Mouse (Mus musculus): ENCODE data around the gene Gadl1.
A peak's percentile ranks its signal among the peaks of the same experiment; 100 is the strongest.

Gene Gadl1

DNA sequence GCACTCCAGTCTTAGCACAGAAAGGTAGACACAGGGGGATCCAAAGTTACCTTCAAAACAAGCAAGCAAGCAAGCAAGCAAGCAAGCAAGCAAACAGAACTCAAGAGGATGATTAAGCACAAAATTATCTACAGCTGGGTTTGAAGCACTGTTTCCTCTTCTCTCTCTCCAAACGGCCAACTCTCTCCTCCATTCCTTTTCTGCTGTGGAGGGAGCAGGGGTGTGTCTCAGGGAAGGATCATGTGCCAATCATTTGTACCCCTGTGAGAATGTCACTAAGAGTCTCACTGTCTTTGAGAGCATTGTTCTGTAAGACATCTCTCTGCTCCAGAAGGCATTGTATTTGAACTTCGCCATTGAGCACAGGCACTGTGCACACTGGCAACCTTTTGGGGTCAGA, 27.1 kb downstream of the Gadl1 start:
- DNase-seq (ENCODE audit: low read depth, low spot score): no peak

DNA sequence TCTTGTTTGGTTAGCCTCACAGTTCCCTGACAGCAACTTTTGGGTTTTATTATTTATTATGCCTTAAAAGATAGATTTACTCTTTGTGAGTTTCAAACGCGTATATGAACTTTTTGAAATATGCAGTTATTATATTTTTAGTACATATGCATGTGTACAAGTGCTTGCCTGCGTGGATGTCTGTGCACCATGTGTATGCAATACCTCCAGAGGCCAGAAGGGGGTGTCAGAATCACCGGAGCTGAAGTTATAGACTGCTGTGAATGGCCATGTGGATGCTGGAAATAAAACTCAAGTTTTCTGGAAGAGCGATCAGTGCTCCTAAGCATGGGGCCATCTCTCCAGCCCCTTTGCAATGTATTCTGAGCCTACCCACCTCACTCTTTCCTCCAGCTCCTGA, 28.7 kb downstream of the Gadl1 start:
- DNase-seq (ENCODE audit: low read depth, low spot score): no peak

DNA sequence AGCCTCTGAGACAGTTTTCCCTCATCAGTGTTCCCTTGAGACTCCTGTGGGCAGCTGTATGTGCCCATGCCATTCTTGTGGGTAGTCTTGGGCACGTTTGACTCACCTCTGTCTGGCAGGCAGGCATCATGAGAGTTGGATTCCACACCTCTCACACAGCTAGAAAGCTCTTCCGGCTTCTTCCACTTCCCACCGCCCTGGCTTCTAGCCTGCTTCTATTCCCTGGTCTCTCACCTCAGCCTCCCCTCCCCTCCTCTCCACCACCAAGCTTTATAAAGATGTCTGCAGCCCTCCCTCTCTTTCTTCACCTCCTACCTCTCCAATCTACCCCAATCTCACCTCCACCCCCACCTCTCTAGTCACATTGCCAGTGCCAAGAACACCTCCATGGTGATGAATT, 30.2 kb downstream of the Gadl1 start:
- DNase-seq (ENCODE audit: low read depth, low spot score): peak; percentile 92

DNA sequence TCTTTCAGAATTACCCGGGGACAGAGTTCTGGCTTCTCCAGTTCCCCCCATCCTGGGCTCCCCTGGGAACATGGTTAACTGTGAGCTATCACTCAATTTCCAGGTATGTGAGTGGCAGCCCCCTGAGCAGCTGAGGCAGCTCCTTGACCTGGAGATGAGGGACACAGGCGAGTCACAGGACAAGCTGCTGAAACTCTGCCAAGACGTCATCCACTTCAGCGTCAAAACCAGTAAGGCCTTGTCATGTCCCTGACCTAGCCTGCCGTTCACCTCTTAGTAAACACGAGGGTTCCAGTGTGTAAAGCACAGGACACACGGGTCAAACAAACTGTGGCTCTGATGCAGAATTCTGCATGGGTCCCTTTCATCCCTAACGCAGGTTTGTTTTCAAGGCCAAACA, 31.9 kb downstream of the Gadl1 start:
- DNase-seq (ENCODE audit: low read depth, low spot score): no peak

DNA sequence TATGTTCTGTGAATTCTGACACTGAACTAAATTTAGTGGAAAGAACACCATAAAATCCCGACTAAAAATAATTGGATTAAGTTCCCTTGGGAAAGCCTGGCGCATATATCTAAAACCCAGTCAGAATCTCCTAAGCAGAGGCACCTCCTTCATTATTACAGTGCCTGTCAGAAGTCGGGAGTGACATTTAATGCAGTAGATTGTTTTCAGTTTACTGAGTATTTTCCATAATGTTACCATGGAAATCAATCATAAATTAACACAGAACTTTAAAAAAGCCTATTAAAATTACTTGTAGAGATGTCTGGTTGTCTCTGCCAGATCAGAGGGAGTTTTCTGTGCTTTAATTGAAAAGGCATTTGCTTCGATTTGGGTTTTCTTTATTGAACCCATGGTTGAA, 33.2 kb downstream of the Gadl1 start:
- peak; percentile 32 for DNase-seq (ENCODE audit: low read depth, low spot score)

DNA sequence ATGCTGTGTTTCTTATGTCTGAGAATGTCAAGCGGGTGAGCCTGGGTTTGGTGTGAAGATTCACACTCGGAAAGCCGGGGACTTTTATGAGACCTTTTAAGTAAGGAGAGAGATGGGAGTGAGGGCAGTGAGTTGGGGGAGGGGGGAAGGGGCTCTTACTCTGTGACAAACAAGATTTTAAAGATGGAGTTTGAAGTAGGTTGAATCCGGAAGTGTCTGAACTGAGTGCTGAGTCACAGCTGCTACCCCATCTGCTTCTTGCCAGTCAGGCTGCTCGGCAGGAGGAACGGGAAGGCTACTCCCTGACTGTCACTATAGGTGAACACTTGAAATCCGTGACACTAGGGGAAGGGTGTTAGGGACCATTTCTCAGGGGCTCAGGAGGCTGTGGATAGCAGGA, 33.7 kb downstream of the Gadl1 start:
- DNase-seq (ENCODE audit: low read depth, low spot score): peak; percentile 62

DNA sequence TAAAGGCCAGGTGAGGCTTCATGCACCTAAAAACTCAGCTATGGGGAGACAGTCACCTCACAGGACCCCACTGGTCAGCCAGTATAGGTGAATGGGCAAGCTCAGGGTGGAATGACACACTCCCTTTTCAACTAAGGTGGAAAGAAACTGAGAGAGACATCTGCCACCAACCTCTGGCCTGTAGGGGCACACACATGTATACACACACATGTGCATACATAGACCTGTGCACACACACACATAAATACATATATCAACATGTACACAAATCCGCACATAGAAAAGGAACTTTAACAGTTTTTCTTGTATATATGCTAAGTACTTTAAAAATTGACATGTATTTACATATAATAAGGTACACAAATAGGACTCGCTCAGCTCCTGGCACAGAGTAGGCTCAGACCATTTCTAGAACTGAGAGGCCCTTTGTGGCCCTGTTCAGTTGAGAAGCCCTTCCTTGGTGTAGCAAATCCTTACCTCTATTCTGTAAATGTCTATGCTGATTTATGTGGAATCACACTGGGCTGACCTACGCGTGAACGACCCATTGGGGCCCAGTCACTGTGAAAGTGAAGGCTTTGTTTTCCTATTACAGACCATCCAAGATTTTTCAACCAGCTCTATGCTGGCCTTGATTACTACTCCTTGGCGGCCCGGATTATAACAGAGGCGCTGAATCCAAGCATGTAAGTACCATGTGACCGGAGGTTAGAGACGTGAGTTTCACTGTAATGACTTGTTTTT, 34.5 kb downstream of the Gadl1 start:
- no peak for DNase-seq (ENCODE audit: low read depth, low spot score)

DNA sequence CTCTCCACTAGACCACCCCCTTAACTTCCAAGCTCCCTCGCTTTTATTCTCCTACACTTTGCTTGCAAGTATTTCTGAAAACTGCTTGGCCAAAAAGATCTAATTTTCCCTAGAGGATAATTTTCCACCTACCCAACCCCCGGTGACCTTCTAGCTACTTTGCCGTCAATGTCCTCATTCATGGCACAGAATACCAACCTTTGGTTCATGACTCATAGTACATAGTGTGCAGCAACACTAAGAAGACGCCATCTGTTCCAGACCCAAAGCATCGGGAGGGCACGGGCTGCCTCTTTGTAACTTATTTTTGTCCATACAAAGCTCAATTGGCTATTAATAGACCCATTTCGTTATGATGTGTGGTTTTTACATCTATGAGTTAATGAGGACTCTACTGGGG, 55.8 kb downstream of the Gadl1 start:
- DNase-seq (ENCODE audit: low read depth, low spot score): no peak

DNA sequence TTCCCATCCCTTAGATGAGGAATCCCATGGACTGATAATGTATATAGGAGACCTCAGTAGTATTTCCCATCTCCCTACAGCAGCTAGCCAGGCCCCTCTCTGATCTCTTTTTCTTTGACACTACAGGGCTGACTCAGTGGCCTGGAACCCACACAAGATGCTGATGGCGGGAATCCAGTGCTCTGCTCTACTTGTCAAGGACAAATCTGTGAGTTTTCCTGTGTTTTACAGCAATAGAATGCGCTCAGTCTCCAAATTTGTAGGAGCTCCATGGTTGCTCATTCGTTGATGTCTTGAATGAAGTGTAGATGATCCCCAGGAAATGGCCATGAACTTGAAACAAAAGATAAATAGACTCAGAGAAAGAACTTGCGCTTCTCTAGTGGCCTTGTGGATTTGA, 56.9 kb downstream of the Gadl1 start:
- no peak for DNase-seq (ENCODE audit: low read depth, low spot score)

DNA sequence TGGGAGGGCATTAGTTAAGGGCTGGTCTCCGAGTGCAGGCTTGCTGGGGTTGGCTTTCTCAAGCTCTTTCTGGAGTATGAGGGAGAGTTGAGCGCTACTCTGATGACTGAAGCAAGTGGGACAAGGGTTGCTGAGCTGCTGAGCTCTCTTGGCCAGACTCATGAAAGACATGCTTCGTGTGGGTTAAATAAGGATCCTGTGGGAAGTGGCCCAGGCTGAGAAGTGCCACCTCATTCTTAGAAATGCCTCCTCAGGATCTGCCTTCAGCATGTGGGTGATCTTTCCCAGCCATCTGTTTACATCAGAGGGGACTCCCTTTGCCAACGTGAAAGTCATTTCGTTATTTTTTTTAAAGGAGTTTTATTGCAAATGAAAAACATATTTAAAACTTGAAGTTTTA, 57.5 kb downstream of the Gadl1 start:
- peak; percentile 85 for DNase-seq (ENCODE audit: low read depth, low spot score)

DNA sequence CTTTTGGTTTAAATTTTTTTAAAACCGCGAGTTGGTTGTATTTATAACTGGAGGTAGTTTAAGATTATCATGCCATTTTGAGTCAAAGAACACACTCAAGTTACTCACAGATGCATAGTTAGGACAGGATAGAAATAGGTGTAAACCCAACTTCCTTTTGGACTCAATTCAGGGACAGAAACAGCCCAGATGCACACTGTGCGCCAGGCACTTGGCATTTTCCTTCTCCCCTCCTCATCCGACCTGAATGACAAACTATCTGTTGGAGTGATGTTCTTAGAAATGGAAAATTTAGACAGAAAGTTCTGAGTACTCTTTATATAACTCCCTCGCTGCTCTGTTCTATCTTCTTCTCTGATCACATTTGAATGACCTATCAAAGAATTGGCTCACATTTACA, 58.4 kb downstream of the Gadl1 start:
- no peak for DNase-seq (ENCODE audit: low read depth, low spot score)

DNA sequence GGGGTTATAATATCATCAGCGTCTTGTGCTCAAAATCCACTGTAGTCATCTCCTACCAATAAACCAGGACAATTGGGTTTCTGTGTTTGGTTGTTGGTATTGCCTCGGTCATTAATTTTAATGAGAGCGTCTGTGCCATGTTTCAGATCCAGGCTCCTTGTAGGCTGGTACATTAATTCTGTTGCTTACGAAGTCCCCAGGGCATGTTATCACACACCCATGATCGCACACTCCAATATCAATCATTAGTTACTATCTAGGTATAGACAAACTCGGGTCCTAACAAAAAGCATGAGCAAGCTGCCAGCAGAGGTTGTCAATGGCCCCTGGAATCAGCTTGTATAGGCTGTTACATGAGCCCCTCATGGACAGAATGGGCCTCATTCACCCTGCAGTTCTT, 67.6 kb downstream of the Gadl1 start:
- DNase-seq (ENCODE audit: low read depth, low spot score): no peak

DNA sequence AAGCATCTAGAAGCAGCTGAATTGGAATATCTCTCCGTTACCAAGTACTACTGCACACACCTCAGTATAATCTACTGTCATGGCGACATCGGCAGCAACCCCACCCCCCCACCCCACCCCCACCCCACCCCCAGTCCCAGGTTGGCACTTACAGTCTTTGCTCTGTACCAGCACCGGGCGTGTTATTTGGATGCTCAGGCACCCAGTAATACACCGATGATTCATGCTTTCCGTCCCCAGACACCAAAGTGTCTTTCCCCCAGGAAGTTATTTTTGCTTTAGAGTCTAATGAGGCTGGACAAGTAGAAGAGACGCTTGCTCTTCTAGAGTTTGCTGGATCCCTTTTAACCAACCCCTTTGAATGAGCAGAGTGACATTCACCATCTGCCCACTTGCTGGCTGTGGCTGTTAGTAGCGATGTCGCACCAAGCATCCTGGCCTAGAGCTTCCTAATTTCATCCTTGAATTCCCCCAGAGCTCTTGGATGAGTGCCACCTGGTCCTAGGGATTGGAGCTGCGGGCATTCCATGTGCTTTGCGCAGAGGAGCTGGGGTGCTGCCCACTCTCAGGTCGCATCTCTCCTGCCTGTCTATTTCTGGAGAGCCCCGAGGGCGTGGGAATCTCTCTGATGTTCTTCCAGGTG, 68.5 kb downstream of the Gadl1 start:
- DNase-seq (ENCODE audit: low read depth, low spot score): peak; percentile 78

DNA sequence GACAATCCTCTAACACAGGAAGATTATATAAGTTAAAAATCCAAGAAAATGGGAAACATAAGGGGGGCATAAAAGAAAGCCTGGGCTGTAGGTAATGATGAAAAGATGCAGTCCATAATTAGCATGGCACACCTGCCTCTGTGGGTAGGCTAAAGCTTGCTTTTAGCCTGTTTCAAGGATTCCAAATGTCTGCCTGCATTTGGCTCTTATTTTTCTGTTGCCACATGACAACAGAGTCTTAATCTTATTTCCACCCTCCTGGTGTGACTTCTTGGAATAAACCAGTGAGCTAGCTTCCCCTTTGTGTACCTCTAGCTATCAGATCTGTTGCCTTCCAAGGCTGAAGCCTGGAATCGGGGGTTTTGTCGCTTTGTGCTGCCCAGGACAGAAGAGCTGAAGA, 69.2 kb downstream of the Gadl1 start:
- peak; percentile 61 for DNase-seq (ENCODE audit: low read depth, low spot score)

DNA sequence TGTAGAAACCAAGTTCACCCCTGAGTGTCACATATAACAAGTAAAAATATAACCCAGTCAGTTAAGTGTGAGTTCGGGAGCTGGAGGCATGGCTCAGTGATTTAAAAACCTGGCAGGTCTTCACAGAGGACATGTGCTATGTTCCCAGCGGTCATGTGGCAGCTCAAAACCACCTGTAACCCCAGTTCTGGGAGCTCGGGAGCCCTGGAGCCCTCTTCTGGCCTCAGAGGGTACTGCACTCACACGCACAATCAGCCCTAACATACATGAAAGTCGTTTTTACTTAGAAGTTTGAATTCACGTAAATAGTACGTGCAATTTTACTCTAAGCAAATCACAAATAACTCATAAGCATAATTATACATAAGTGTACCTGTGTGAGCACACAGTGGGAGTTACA, 81.4 kb downstream of the Gadl1 start:
- no peak for DNase-seq (ENCODE audit: low read depth, low spot score)

DNA sequence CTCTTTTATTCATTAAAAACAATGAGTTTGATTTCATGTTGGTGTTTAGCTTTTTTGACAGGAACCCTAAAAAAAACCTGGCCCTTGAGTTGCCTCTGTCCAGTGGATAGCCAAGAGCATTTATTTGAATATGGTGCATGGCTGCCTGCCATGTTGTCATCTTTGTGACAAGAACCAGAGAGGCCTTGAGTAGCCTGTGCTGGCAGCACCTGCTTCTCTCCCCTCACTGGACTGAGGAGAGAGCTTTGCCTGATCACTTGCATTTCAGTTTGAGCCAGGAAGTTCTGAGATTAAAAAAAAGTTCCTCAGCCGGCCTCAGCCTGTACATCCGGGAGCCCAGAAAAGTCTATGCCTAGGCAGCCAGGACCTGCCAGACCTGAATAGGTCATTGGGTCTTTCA, 85.5 kb downstream of the Gadl1 start:
- DNase-seq (ENCODE audit: low read depth, low spot score): no peak

DNA sequence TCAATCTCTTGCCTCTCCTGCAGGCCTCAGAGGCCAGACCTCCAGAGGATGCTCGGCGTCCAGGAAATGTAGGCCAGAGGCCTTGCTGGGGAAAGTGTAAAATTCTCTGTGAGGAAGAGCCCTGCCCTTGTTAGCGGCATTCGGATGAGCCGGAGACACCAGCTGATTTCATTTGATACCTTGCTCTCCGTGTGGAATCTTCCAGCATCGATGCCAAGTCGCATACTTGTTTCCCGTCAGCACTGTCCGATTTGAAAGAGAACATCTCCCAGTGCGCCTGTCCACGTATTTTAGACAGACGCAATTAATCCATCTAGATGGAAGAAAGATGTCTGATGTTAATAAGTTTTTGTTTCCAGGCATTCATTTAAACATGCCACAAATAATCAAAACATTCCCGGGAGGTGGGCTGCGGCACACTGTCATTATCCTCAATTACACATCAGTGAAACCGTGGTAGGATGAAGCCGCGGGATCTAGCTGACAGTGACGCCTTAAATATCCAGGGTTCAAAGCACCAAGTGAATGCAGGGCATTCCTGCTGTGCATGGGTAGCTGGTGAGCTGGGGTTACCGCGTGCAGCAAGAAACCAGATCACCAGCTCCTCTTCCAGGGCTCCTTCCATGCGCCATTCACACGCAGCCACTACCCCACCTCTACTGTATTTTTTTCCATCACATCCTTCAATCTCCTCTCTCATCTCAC, 86.8 kb downstream of the Gadl1 start:
- no peak for DNase-seq (ENCODE audit: low read depth, low spot score)

DNA sequence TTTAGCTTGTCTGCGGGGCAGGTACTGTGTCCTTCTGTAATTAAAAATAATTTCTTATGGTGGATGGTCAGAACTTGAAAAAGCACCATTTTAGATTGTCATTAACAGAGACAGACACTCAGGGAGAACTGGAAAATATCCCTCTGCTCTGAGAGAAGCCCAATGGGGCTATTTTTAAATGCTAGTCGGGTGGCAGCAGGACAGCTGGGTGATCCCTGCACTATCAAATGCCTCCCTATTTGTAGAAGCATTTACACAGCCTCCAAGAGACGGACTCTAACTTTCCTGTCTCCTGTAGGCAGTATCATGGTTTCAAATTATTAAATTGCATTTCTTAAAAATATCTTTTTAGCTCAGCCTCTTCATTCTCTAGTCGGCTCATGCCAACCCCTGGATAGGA, 89.1 kb downstream of the Gadl1 start:
- DNase-seq (ENCODE audit: low read depth, low spot score): no peak

DNA sequence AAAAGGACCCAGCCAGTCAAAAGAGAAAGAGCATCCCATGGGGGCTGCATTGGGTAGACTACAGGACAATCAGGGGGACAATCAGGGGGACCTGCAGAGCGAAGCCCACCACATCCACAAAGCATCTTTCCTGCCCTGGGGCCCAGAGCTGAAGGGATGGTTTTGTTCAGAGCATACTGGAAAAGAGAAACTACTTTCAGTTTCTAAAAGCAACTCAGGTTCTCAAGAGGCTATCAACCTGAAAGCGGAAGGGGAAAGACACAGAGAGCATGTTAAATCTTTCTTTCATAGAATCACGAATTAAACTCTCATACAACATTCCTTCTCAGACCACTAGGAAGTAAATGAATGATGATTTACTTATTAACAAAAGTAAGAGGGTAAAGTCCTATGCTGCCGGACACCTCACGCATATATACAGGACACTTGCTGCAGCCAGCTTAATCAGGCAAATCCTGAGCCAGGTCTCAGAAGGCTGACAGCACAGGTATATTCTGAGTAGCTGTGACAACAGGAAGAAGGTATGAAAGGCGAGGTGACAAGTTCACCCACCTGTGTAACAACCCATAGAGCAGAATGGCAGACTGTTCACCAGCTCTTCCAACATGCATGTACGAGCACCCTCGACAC, 90.2 kb downstream of the Gadl1 start:
- DNase-seq (ENCODE audit: low read depth, low spot score): no peak

DNA sequence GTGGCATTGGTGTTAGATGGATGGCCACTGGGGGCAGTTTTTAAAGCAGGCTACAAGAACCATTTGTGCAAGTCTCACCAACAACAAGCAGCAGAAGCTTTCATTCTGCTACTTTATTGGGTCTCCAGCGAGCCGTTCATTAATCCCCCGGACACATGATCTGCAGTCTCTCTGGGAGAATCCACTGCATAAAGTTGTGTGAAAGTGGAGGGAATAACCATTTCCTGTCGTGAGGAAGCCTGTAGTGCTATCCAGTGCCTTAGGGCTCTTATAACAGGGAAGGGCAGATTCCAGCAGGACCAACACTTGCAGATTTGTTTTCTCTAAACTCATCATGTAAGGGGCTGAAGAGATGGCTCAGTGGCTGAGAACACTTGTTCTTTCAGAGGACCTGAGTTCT, 104.7 kb downstream of the Gadl1 start:
- DNase-seq (ENCODE audit: low read depth, low spot score): no peak

DNA sequence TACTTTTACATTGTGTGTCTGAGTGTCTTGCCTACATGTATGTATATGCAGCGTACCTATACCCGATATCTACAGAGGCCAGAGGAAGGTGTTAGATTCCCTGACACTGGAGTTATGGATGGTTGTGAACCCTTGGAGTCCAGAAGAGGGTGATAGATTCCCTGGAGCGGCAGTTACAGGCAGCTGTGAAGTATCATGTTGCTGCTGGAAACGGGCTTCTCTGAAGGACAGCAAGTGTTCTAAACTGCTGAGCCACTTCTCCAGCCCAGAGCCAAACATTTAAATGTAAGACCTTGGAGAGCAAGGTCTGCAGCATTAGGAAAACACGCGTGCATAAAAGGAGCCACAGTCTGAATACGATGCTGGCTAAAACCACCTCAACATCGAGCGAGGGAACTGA, 107.0 kb downstream of the Gadl1 start:
- DNase-seq (ENCODE audit: low read depth, low spot score): no peak

DNA sequence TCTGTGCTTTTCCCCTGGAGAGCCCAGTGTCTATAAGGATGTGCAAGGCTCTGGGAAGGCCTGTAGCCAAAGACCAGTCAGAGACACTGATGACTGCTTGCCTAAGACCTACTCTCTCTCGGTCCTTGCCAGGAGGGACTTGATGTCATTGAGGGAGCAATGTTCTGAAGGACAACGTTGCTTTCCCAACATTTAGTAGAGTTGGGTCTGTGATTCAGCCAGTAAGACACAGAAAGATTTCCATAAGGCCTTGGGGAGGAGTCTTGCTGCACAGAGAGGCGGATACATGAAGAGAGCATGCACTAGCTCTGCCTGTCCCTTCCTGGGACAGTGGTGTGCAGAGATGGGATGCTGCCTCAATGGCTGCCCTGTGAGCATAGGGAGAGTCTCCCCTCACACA, 107.8 kb downstream of the Gadl1 start:
- DNase-seq (ENCODE audit: low read depth, low spot score): no peak

DNA sequence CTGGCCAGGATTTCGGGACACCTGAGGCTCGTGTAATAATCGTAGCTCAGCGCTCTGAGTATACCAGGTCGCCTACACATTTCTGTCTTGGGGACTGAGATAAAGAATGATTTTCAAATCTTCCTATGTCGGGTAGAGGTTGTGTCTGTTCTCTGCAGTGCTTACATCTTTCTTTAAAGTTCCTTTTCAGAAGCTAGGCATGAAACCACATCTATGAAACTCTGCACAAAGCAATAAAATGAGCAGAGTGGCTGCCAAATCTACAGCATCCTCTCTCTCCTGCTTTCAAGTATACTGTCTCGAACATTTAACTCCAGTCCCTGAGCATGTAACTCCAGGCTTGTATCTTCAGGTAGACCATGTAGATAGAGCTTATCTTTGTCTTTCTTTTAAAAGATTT, 109.3 kb downstream of the Gadl1 start:
- no peak for DNase-seq (ENCODE audit: low read depth, low spot score)

Data from telencephalon, adult 2 months (tissue).